ENCODE assay signal across 8 mouse cellular contexts in genomic region chr14:30129378-30129777, GRCm38 (mm10).
DNase-seq lines count a peak whose midpoint lies in the region; ATAC-seq and TF ChIP-seq lines count a peak whose summit lies in the region.

No protein-coding gene starts in this region.

- TF ChIP-seq CTCF in testis, adult 2 months (IDR thresholded peaks at IDR 0.05; ENCODE audit: control insufficient read depth, insufficient read depth, insufficient replicate concordance, low read depth, low read length): peak; percentile 69; the same call in 1 of the 2 replicates

- no peak for TF ChIP-seq POLR2A in testis, adult 2 months (IDR thresholded peaks at IDR 0.05; ENCODE audit: control insufficient read depth, low read depth, low read length)

- no peak overlapping the region for H3K4me3 ChIP-seq in heart, embryonic 11.5 days (ENCODE audit: low read depth, low read length)
- peak overlapping the region; percentile 40 for H3K4me3 ChIP-seq in testis, adult 2 months (ENCODE audit: control insufficient read depth, low read depth, low read length)

- H3K4me1 ChIP-seq in heart, embryonic 11.5 days (ENCODE audit: control insufficient read depth, insufficient read depth, low read length): no peaks in the 10 kb centered on the region
- peaks cover 7% of the 10 kb centered on the region for H3K4me1 ChIP-seq in testis, adult 2 months (ENCODE audit: control insufficient read depth, insufficient read depth, low read length)

- no peak overlapping the region for H3K4me2 ChIP-seq in heart, embryonic 11.5 days

- H3K9me3 ChIP-seq in heart, embryonic 11.5 days (replicated peaks; ENCODE audit: control insufficient read depth, low read length): no peaks in the 10 kb centered on the region

- no peaks in the 10 kb centered on the region for H3K27me3 ChIP-seq in heart, embryonic 11.5 days (ENCODE audit: control insufficient read depth, insufficient read depth, low read length)
- no peaks in the 10 kb centered on the region for H3K27me3 ChIP-seq in testis, adult 2 months (ENCODE audit: control insufficient read depth, insufficient read depth, low read length)

- 34% methylated on average over 9 of the region's 9 CpGs for WGBS in heart, embryonic 11.5 days (ENCODE audit: insufficient replicate concordance)

- no peak overlapping the region for H3K27ac ChIP-seq in heart, embryonic 11.5 days (ENCODE audit: low read depth, low read length)
- H3K27ac ChIP-seq in testis, adult 2 months (ENCODE audit: control insufficient read depth, insufficient read depth, low read depth, low read length): no peak overlapping the region

- no peak overlapping the region for H3K9ac ChIP-seq in heart, embryonic 11.5 days (ENCODE audit: low read depth, low read length)

- no peak for ATAC-seq in heart, embryonic 11.5 days (replicated peaks; ENCODE audit: insufficient number of reproducible peaks, low FRiP score, low TSS enrichment)
- ATAC-seq in monocyte, adult 5-6 weeks (replicated peaks; ENCODE audit: insufficient number of reproducible peaks, low FRiP score, low TSS enrichment, poor library complexity, severe bottlenecking): no peak

- no peaks in the 10 kb centered on the region for H3K36me3 ChIP-seq in heart, embryonic 11.5 days (ENCODE audit: control insufficient read depth, insufficient read depth, low read length)
- no peaks in the 10 kb centered on the region for H3K36me3 ChIP-seq in testis, adult 2 months (ENCODE audit: control insufficient read depth, insufficient read depth, low read length)

- DNase-seq in heart, adult 11 months: peak; percentile 92
- no peak for DNase-seq in testis, postnatal 14 days (ENCODE audit: low spot score)
- peak; percentile 59 for DNase-seq in embryo, embryonic 10 days (ENCODE audit: low spot score)
- peak; percentile 58 to 60 for DNase-seq in kidney, postnatal 4 days
- DNase-seq in spleen, postnatal 14 days (ENCODE audit: low spot score in 2 of 2): peak; percentile 13 to 16
